Mouse (Mus musculus) heart, adult 11 months (tissue): ENCODE measurements around the gene Gpcpd1.
"Not testable (repeated sequence)": the region's sequence is repeated elsewhere in the genome, so short reads cannot be mapped to it uniquely, and the experiment has no call there.

ENCODE experiments used
- DNase-seq: peaks from one replicate; pipeline ENCODE4 v3.0.0; 2022

Gene Gpcpd1

DNA sequence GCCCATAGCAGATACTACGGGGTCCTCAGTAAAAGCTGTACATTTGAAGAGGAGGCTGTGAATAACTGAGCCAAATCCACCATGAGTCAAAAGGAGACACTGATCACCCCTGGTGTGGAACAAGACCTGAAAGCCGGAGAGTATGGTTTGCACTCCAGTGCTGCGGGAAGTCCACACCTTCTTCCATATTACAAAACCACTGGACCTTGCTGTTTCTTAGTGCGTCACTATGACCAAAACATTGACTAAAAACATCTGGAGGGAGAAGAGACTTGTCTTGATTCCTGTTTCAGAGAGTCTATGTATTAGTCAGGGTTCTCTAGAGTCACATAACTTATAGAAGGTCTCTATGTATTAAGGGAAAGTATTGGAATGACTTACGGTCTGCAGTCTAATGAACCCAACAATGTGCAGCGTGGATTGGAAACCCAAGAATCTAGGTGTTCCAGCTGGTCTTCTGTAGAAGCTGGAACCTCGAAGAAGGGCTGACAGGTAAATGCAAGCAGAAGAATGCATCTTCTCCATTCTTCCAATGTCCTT lies at the start of gene Gpcpd1:
Gene Gpcpd1, minus strand, starts transcription at position 490 of the 540 bp plus-strand sequence.
- peak; percentile 61 for DNase-seq

- no peak for DNase-seq
These were observed 49.0 kb upstream of the Gpcpd1 start for GRCm38 (mm10) chr2:132636534-132636933.

DNA sequence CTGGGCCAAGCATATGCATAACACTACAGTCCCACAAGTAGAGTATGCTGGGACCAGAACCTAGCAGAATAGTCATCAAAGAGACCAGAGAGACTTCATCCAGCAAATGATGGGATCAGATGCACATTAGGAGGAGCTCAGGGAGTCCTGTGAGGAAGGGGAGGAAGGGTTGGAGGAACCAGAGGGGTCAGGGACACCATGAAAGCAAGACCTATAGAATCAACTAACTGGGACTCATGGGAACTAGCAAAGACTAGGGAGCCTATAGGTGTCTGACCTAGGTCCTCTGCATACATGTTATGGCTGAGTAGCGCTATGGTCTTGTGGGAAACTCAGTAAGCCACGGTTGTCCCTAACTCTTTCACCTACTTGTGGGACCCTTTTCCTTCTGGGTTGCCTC lies 41.1 kb upstream of the Gpcpd1 start:
- peak; percentile 66 for DNase-seq

DNA sequence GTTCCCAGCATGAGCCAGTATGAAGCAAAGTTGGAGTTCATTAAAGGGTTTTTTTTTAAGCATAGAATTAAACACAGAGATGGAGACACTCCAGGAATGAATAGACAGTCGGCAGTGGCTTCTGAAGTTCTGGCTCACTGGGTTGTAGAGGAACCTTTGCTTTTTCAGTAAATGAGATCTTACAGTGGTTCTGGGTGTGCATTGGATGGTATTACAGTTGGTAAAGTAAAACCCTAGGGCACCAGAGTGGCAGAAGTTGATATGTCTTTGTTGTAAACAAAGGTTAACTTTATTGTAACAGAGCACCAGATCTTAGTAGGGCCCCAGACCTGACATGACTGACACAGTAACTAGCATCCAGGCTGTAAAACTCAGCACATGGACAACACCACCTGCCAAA lies 35.6 kb upstream of the Gpcpd1 start:
- no peak for DNase-seq

DNA sequence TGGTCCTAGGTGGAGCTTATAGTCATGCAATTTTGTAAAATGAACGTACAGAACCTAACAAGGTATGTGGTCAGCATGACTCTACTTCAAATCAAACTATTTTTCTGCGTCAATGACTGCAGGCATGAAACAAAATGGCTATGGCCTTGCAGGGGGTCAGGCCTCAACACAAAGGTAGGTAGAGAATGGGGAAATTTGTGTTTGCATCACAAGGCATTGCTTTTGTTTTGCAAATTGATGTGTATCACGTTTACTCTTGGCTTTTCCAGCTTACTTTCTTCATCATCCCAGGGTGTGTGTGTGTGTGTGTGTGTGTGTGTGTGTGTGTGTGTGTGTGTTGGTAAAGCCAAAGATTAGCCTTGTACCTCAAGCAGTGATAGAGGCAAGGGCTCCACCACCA lies 30.2 kb upstream of the Gpcpd1 start:
- DNase-seq, result no peak

DNA sequence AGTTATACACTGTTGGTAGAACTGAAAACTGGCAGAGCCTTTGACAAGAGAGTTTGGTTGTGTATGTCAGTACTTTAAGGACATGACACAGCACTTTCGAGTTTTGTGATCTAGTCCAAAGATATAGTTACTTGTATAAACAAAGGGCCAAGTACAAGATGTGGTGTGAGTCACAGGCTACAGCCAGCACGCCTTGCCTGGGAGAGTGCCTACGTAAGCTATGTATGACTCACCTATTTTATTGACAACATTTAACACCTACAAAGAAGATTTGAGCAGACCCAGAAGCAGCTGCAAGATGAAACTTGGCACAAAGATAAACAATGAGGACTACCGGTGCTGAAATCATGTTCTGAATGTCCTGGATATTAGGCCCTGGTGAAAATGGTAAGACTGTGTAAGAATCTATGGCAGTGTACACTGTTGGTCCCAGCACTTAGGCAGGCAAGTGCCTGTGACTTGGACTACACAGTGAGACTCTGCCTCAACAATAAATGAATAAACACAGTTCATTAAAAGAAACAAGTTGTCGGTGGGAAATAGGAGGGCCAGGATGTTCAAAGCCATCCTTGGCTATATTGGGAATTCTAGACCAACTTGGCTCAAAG lies 26.2 kb upstream of the Gpcpd1 start:
- DNase-seq, result no peak

DNA sequence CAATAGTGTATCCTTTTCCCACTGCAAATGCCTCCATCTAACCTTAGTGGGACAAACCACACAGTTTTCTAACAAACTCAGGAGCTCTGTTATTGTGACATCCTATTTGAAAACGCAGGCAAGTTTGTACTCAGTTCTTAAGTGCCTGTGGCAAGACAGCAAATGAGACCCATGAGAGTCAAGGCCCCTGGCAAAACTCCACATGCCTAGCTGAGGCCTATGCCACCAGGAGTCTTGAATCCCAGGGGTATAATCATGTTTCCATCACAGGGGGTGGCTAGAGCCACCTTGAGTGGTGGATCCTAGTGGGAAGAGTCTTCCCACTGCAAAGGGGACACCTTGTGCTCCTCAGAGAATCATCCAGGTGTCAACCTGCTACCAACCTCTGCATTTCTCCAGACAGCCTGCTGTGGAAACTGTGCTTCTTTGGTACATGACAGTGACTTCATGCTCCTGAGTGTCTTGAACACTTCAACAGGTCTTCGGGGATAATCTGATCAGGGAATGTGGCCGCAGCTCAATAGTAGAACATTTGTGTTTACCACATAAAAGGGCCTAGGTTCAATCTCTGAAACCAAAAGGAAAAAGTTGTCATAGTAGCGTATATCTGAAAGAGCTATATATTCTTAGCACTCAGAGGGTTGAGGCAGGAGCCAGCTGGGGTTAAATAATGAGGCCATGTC lies 24.2 kb upstream of the Gpcpd1 start:
- no peak for DNase-seq

DNA sequence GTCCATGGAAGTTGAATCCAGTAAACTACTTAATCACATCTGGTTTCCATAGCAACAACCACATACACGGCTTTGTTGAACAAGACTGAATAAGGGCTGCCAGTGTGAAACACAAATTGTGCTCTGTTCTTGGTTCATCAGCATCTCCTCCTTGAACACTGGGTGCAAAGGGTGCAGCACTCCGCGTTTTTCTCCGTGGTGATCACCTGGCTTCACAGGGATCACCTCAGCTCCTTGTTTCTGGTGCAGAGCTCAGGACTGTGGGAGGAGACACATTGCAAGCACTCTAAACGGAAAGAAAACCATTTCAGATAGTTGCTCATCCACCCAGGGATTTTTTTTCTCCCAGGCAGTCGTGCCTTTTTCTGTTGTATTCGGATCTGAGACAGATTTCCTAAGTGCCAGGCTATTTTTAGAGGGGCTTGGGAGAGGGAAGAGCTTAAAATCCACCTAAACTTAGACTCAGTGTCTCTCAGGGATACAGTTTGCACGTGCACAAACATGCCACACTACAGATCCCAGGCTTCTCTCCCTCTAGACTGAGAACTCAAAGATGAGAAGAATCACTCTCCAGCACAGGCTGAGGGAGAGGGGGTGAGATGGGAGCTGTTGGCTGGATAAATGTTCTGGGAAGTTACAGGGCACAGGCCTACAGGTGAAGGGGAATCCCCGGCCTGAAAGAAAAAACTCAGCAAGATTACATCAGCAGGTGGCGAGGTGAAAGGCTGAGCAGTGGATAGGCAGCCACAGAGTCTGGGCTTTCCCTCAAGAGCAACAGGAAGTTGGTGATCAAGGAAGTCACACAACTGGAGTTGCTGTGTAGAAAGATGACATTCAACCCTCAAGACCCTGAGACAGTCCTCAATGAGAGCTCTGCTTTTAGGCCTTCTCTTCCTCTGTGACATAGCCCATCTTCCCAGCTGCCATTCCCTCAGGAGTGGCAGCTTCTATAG lies 19.9 kb upstream of the Gpcpd1 start:
- DNase-seq, result peak; percentile 96

DNA sequence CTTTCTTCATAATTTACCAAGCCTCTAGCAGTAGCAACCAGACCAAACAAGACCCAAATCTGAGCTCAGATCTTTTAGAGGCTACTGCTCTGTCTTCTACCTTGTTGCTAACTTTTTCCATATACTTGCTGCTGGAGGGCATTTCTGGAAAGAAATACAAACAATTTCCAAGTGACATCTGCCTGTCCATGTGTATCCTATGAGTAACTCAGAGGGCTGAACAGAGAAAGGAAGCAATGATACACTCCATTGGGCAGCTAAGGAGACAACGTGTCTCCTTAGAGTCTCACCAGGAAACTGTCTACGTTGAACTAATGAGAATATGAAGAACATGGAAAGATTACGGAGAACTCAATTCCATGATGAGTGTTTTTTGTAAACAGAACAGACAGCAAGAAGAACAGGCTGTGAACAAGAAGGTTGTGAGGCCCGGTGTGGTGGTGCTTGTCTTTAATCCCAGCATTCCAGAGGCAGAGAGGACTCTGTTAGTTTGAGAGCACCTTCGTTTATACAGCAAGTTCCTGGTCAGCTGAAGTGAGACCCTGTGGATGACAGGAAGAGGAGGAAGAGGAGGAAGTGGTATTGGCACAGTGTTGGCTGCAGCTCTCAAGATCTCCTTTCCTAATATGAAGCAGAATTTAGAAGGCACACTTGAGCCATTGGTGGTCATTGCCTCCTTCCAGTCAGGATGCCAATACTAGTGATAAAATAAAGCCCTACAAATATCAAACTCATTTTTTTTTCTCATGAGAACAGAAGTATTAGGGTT lies 18.4 kb upstream of the Gpcpd1 start:
- no peak for DNase-seq

- DNase-seq, result no peak
These were observed 17.4 kb upstream of the Gpcpd1 start for GRCm38 (mm10) chr2:132604922-132605321.

- DNase-seq, result no peak
These were observed 16.2 kb upstream of the Gpcpd1 start for GRCm38 (mm10) chr2:132603706-132604105.

- no peak for DNase-seq
These were observed 14.2 kb upstream of the Gpcpd1 start for GRCm38 (mm10) chr2:132601777-132602176.

DNA sequence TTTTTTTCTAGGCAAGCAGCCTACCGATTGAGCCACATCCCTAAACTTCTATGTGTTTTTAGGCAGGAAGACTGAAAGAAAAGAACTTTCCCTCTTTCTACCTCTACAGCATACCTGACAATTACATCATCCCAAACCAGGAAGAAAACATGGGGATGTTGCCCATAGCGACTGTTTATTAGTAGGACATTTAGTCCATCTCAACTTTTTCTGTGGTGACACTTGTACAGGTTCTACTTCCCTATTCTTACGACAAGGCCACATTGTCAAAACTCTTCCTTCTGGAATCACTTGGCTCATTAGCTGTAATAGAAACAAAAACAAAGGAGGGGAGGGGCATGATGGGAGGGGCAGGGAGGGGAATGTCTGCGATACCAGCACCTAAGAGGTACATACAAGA lies 12.6 kb upstream of the Gpcpd1 start:
- DNase-seq, result no peak

DNA sequence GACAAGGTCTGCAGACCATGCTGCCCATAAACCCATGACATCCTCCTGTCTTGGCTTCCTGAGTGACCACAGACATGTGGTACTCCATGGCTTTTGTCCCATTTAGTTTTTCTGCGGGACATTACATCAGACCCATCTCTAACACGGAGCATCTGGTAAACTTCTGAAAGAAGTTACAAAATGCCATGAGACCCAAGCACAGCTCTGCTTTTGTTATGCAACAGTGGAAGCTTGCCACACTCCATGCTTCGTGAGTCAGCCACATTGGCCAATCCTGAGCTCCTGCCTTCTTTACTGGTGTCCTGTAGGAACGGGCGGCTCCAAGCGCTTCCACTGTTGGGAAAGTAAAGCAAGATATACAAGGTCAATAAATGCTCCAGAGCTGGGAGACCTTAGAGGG lies 11.6 kb upstream of the Gpcpd1 start:
- peak; percentile 99 for DNase-seq

DNA sequence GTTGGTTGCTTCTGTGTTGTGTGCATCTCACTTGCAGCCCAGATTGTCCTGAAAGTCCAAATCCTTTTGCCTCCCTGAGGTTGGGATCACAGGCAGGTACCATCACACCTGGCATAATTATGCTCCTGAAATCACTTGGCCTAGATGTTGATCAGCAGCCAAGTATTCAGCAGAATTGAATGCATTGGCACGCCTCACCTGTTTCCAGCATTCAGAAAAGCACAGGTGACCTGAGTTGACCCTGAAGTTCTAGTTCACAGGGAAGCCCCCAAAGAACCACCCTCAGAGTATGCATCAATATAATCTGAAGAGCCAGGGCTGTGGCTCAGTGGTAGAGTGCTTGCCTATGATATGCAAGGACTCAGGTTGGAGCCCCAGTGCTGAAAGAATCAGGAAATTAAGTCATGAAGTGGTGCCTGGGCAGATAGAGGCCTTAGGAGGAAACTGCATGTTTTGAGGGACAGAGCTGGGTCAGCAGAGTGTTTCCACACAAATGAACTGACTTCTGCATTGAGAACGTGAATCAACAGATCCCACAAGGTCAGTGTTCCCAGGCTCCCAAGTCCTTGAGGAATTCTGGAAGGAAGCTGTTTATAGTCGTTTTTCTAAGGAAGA lies 10.4 kb upstream of the Gpcpd1 start:
- DNase-seq, result peak; percentile 94

DNA sequence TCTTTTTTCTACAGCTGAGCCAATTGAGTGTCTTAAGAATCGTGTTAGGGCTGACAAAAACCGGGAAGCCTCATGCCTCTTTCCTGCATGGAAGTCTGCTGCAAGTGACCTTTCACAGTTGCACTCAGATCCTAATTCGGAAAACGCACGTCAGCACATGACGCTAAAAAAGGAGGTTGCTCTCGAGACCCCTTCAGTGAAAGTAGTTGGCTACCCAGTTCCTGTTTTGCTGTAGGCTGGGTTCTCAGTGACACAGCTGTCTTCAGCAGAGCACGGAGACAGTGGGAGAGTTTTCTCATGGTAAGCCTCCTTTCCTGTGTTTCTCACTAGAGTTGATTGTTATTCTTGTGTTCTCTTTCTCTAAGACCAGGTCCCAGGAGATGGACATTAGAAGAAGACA lies 9.7 kb upstream of the Gpcpd1 start:
- peak; percentile 97 for DNase-seq

- no peak for DNase-seq
These were observed 8.2 kb upstream of the Gpcpd1 start for GRCm38 (mm10) chr2:132595601-132596235.

GRCm38 (mm10) chr2:132592126-132592525 lies 4.6 kb upstream of the Gpcpd1 start:
- no peak for DNase-seq

- DNase-seq, result not testable (repeated sequence)
These were observed 4.0 kb upstream of the Gpcpd1 start for GRCm38 (mm10) chr2:132591579-132591978.

DNA sequence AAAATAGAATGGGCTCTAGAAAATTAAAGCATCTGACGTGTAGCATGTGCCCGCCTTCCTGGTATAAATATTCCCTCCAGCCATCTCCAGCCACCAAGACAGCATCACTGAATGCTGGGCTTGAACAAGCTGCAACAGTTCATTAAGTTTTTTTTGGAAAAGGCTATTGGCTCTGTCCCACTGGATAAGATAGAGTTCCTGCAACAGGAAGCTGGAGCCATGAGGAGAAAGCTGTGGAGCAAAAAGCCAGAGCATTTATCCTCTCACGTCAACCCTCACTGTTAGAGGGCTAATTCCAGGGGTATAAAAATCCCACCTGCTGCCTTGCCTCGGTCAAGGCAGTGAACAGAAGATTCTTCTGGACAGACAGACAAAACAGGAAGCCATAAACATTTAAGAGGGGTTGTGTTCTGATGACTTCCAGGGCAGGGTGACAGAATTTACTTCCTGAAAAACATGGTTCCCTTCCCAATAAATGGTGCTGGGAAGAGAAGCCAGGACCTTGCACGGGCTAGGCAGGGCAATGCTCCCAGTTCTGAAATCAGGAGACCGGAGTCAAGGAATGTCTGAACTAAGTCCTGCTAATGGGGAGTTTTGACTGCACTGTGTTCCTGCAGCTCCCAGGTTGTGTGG lies 2.5 kb upstream of the Gpcpd1 start:
- peak; percentile 95 for DNase-seq

- DNase-seq, result peak; percentile 57
These were observed 1.5 kb downstream of the Gpcpd1 start for GRCm38 (mm10) chr2:132586006-132586405.
